Mouse (Mus musculus): Measurements from ENCODE around the gene R3hdm4. TPM values are rescaled to one million over a fixed set of nuclear protein-coding genes. Genes with fewer than 3 reads are reported as not detected.

Gene R3hdm4
- polyA plus RNA-seq, 1 experiment = 195 TPM

DNA sequence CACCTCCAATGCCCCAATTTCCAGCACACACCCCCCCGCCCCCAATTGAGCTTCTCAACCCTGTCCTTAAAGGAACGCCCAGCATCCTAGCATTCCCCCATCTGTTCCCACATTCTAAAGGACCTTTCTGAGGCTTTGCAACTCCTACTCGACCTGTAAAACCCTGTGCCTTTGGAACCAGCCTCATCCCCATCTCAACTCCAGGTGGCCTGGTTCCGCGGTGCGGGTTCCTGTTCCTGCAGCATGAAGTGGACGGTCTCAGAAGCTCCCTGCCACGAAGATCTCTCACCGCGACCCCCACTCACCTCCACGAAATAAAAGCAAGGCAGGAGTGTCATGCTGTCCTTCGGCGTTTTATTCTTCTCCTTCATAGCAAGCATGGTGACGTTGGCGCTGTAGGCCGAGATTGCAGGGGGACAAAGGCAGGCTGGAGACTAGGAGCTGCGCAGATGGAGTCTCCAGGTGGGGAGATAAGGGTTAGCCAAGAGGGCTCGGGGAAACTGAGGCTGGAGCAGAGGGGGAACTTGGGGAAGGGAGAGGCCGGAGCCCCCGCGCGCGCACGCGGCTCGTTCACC, 47.2 kb downstream of the R3hdm4 start:
- TF ChIP-seq CTCF (IDR thresholded peaks at IDR 0.05; ENCODE audit: borderline replicate concordance, extremely low read depth, insufficient read depth, insufficient read length) = no peak
- TF ChIP-seq POLR2A (IDR thresholded peaks at IDR 0.05; ENCODE audit: borderline replicate concordance, extremely low read depth, insufficient read depth, insufficient read length, poor library complexity, severe bottlenecking) = no peak
- DNase-seq (ENCODE audit: low read depth) = peak; percentile 64

DNA sequence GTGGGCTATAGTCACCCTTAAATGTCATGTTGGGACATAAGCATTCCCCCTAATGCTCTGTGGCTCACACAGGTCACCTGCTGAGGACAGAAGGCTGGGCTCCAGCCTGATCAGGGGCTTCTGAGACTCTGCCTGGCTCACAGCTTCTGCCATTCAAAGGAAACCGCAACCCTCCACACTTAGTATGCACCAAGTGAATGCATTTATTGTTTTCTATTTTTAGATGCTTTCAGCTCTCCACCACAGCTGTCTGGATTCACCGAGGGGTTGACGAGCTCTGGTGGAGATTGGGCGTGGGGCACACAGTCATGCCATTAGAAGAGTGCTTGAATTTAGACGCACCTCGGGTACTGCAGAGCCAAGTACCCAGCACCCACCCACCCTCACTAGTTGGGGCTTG, 47.7 kb downstream of the R3hdm4 start:
- peak; percentile 61 for DNase-seq (ENCODE audit: low read depth)
- TF ChIP-seq POLR2A (IDR thresholded peaks at IDR 0.05; ENCODE audit: borderline replicate concordance, extremely low read depth, insufficient read depth, insufficient read length, poor library complexity, severe bottlenecking) = no peak
- no peak for TF ChIP-seq CTCF (IDR thresholded peaks at IDR 0.05; ENCODE audit: borderline replicate concordance, extremely low read depth, insufficient read depth, insufficient read length)

DNA sequence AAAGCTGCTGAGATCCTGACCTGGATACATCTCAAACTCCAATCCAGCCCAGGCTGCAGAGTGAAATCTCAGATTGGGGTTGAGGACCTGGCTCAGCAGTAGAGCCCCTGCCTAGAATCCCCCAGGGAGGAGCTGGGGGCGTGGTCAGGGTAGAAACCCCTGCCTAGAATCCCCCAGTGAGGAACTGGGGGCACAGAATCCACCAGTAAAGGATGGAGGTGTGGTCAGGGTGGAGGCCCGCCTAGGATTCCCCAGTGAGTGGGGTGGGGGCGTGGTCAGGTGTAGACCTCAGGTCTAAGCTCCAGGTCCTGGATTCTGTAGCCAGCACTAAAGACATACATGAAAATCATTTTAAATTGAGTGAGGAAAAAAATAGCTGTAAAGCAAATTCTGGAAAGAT, 48.1 kb downstream of the R3hdm4 start:
- DNase-seq (ENCODE audit: low read depth) = no peak
- TF ChIP-seq CTCF (IDR thresholded peaks at IDR 0.05; ENCODE audit: borderline replicate concordance, extremely low read depth, insufficient read depth, insufficient read length) = no peak
- no peak for TF ChIP-seq POLR2A (IDR thresholded peaks at IDR 0.05; ENCODE audit: borderline replicate concordance, extremely low read depth, insufficient read depth, insufficient read length, poor library complexity, severe bottlenecking)

DNA sequence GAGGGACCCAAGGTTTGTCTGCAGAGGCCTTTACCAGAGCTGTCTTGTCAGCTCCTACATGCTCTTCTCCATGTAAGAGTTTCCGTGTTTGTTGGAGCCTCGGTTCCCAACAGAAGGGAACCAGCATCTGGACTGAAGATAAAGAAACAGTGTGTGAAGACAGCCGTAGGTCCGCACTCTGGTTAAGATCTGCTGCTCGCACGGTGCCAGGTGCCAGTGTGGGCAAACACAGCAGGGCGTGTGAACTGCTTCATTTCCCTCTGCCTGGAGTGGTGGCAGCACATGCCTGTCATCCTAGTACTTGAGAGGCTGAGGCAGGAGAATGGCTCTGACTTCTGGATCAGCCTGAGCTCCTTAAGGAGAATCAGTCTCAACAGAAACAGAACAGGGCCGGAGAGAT, 49.2 kb downstream of the R3hdm4 start:
- TF ChIP-seq CTCF (IDR thresholded peaks at IDR 0.05; ENCODE audit: borderline replicate concordance, extremely low read depth, insufficient read depth, insufficient read length) (no peak), POLR2A (IDR thresholded peaks at IDR 0.05; ENCODE audit: borderline replicate concordance, extremely low read depth, insufficient read depth, insufficient read length, poor library complexity, severe bottlenecking) (no peak)
- peak; percentile 51 for DNase-seq (ENCODE audit: low read depth)

DNA sequence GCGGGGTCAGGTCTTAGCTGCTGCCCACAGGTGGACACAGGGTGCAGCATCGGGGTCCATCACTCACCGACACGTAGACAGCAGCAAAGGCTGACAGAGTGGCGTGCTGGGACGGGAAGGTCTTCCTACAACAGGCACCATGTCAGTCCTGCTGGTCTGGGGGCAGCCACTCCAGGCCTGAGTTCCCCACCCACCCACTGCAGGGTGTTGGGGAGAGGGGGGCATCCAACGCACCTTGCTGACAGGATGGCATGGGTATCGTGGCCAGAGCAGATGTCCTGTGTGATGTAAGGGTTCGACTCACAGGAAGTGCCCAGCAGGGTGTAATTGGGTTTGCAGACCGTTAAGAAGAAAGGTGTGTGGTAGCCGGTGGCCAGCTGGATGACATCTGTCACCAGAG, 54.4 kb downstream of the R3hdm4 start:
- no peak for TF ChIP-seq POLR2A (IDR thresholded peaks at IDR 0.05; ENCODE audit: borderline replicate concordance, extremely low read depth, insufficient read depth, insufficient read length, poor library complexity, severe bottlenecking)
- no peak for TF ChIP-seq CTCF (IDR thresholded peaks at IDR 0.05; ENCODE audit: borderline replicate concordance, extremely low read depth, insufficient read depth, insufficient read length)
- no peak for DNase-seq (ENCODE audit: low read depth)

DNA sequence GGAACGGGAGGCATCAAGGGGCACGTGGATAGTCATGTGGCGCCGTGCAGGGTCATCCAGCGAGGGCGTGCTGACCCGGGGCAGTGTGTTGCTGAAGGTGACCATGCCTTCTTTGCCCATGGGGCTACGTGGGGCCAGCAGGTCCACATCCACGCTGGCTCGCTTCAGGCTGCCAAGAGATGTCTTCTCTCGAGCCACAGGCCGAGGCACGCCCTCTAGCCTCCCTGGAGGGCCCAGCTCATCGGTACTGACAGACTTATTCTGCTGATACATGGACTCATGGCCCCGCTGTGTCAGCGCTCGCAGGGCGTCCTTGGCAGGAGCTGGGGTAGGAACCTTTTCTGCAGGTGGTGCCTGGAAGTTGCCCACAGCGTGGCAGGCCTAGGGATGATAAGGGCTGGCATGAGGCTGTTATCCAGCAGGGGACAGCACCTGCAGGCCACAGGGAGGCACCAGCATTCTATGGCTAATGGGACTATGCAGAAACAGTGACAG, 55.2 kb downstream of the R3hdm4 start:
- TF ChIP-seq CTCF (IDR thresholded peaks at IDR 0.05; ENCODE audit: borderline replicate concordance, extremely low read depth, insufficient read depth, insufficient read length) (peak; percentile 18; the same call in 1 of the 2 replicates), POLR2A (IDR thresholded peaks at IDR 0.05; ENCODE audit: borderline replicate concordance, extremely low read depth, insufficient read depth, insufficient read length, poor library complexity, severe bottlenecking) (no peak)

DNA sequence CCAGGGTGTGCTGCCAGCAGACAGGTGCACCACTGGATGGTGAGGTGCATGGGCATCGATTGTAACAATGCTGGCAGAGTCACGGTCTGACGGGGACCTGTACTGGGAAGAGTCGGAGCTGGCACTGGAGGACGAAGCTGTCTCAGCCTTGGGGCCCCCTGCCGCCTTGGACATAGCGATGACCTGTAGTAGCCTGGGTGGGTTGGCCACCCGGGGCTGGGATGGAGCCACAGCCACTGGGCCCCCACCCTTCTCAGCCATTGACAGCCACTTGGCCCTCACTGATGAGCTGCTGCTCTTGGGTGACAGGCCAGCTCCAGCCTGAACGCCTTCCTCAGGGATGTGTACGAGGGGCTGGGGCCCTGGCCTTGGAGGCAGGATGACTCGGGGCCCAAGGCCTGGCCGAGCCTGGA, 55.8 kb downstream of the R3hdm4 start:
- no peak for DNase-seq (ENCODE audit: low read depth)
- TF ChIP-seq CTCF (IDR thresholded peaks at IDR 0.05; ENCODE audit: borderline replicate concordance, extremely low read depth, insufficient read depth, insufficient read length) (no peak), POLR2A (IDR thresholded peaks at IDR 0.05; ENCODE audit: borderline replicate concordance, extremely low read depth, insufficient read depth, insufficient read length, poor library complexity, severe bottlenecking) (no peak)

More for the DNA sequence above, 55.2 kb downstream of the R3hdm4 start:
- no peak for DNase-seq (ENCODE audit: low read depth)

DNA sequence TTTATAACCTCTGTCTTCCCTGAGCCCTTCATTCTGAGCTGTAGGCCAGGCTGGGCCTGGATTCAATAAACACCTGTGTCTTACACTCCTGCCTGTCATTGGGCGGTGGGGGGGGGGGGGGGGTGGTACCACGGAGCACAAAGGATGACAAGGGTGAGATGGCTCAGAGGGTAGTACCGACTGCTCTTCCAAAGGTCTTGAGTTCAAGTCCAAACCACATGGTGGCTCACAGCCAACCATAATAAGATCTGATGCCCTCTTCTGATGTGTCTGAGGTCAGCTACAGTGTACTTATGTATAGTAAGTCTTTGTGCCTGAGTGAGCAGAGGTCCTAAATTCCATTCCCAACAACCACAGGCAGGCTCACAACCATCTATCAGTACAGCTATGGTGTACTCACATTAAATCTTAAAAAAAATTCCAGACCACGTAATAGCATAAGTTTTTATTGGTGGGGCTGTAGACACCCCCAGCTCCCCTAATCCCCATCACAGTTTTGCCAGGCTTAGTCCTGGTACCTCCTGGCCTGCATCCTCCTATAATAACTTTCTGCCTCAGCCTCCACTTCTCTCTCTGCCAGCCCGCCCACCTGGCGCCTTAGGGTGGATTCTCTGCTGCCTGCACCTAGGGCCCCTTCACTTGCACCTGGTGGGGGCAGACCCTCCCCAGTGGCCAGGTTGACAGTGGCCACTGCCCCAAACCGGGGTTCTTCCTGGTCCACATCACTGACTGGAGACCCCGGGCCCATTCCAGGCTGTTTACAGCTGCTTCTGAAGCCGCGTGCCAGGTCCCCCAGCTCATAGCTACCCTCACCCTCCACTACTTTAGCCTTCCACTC, 56.4 kb downstream of the R3hdm4 start:
- peak; percentile 57 for DNase-seq (ENCODE audit: low read depth)
- no peak for TF ChIP-seq CTCF (IDR thresholded peaks at IDR 0.05; ENCODE audit: borderline replicate concordance, extremely low read depth, insufficient read depth, insufficient read length)
- no peak for TF ChIP-seq POLR2A (IDR thresholded peaks at IDR 0.05; ENCODE audit: borderline replicate concordance, extremely low read depth, insufficient read depth, insufficient read length, poor library complexity, severe bottlenecking)

DNA sequence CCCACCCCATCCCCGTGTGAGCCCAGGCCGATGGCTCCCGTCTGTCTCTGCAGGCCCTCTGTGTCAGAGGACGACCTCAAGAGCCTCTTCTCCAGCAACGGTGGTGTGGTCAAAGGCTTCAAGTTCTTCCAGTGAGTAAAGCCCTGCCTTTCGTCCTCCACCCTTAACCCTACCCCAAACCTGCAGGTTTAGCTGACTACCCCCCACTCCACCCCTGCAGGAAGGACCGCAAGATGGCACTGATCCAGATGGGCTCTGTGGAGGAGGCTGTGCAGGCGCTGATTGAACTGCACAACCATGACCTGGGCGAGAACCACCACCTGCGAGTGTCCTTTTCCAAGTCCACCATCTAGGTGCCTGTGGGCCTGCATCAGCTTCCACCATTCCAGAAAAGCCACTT, 58.1 kb downstream of the R3hdm4 start:
- no peak for TF ChIP-seq POLR2A (IDR thresholded peaks at IDR 0.05; ENCODE audit: borderline replicate concordance, extremely low read depth, insufficient read depth, insufficient read length, poor library complexity, severe bottlenecking)
- no peak for TF ChIP-seq CTCF (IDR thresholded peaks at IDR 0.05; ENCODE audit: borderline replicate concordance, extremely low read depth, insufficient read depth, insufficient read length)
- no peak for DNase-seq (ENCODE audit: low read depth)

DNA sequence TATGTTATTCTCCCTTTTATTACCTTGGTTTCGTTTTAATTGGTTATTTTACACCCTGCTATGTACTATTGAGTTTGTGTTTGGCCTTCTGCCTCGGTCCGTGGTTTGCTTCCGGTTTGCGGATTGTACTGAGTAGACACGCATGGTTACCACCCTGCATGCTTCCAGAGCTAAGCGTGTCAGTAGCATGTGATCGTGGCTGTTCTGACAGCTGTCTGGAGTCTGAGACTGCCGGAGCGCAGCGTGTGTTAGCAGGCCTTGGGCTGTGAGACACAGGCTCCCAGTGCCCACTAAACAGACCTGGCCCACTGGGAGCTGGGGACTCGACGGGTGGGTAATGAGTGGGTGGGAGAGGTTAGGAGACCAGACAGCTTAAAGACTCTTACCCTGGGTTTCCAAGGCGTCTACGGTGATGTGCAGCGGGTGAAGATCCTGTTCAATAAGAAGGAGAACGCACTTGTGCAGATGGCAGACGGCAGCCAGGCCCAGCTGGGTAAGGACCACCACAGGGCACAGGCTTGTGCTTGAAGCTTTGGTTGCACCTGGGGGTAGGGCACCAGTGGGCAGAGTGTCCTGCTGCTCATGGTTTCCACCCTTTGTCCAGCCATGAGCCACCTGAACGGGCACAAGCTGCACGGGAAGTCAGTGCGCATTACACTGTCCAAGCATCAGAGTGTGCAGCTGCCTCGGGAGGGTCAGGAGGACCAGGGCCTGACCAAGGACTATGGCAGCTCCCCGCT, 58.8 kb downstream of the R3hdm4 start:
- DNase-seq (ENCODE audit: low read depth) = no peak
- TF ChIP-seq CTCF (IDR thresholded peaks at IDR 0.05; ENCODE audit: borderline replicate concordance, extremely low read depth, insufficient read depth, insufficient read length) (no peak), POLR2A (IDR thresholded peaks at IDR 0.05; ENCODE audit: borderline replicate concordance, extremely low read depth, insufficient read depth, insufficient read length, poor library complexity, severe bottlenecking) (no peak)
